Mouse (Mus musculus) midbrain, embryonic 13.5 days (tissue): ENCODE data around the gene Hist1h2bq. TPM values are rescaled to one million over a fixed set of nuclear protein-coding genes. Genes with fewer than 3 reads are reported as not detected.
"Not testable (repeated sequence)": the region's sequence is repeated elsewhere in the genome, so short reads cannot be mapped to it uniquely, and the experiment has no call there.

Source experiments
- ATAC-seq: fragments of 200-750 bp; cut with Nextera tagmentation; 2 replicates; pipeline ENCODE4 v1.8.0; 2017; ENCODE audit warnings: mild to moderate bottlenecking, moderate TSS enrichment, moderate library complexity
- H3K27ac ChIP-seq: fragments of 300-500 bp; sonication (generic); 2 replicates; pipeline ENCODE4 v1.5.1; 2015; ENCODE audit warnings: inconsistent platforms, mild to moderate bottlenecking, moderate library complexity
- H3K27me3 ChIP-seq: fragments of 300-500 bp; sonication (generic); 2 replicates; pipeline ENCODE4 v1.6.1; 2015; ENCODE audit warnings: mild to moderate bottlenecking, inconsistent platforms
- H3K36me3 ChIP-seq: fragments of 300-500 bp; sonication (generic); 2 replicates; pipeline ENCODE4 v1.6.1; 2015; ENCODE audit warnings: mild to moderate bottlenecking, inconsistent platforms
- H3K4me1 ChIP-seq: fragments of 300-500 bp; sonication (generic); replicated peaks from 2 replicates; pipeline ENCODE4 v1.6.1; 2015; ENCODE audit warnings: inconsistent platforms
- H3K4me2 ChIP-seq: fragments of 300-500 bp; sonication (generic); replicated peaks from 2 replicates; pipeline ENCODE4 v1.6.1; 2015; ENCODE audit warnings: moderate library complexity, mild to moderate bottlenecking, inconsistent platforms
- H3K4me3 ChIP-seq: fragments of 300-500 bp; sonication (generic); replicated peaks from 2 replicates; pipeline ENCODE4 v1.5.1; 2015; ENCODE audit warnings: mild to moderate bottlenecking, inconsistent platforms
- H3K9ac ChIP-seq: fragments of 300-500 bp; sonication (generic); replicated peaks from 2 replicates; pipeline ENCODE4 v1.6.1; 2015; ENCODE audit warnings: mild to moderate bottlenecking, inconsistent platforms
- H3K9me3 ChIP-seq: fragments of 300-500 bp; sonication (generic); 2 replicates; pipeline ENCODE4 v1.6.1; 2016; ENCODE audit warnings: mild to moderate bottlenecking, inconsistent platforms
- WGBS: fragments of 180-500 bp; shearing (Covaris S2); methylation state at CpG from one replicate; pipeline ENCODE4 v1.1.7; 2015; 5-methylcytosine and 5-hydroxymethylcytosine counted together
- polyA plus RNA-seq: library from polyadenylated mRNA; unstranded; fragments of >200 nt; fragmentation: Nextera tagmentation; extraction: Ambion mirVana; gene quantifications from 2 replicates; pipeline ENCODE4 v1.2.1, GENCODE M21; 2015

Gene Hist1h2bq
- polyA plus RNA-seq, result 11.1 and 13.1 TPM in 2 replicates

DNA sequence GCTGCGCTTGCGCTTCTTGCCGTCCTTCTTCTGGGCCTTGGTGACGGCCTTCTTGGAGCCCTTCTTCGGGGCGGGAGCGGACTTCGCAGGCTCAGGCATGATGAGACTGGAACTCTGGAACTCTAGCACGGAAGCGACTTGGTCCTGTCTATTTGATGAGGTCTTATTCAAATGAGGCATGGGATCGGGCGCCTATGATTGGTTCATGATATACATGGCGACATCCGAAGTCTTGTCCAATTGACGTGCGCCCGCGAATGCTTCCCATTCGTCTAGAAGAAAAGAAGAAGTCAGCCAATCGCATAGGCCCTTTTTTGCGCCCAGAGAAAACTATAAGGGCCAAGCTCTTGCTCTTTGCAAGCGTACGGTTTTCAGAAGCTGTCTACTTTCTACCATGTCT lies at the start of gene Hist1h2bq, which contains the start of gene Hist1h2ao:
Hist1h2bq (minus strand) TSS at position 125 of the 400 bp plus-strand sequence.
Hist1h2ao (plus strand) TSS at position 393 of the 400 bp plus-strand sequence.
- WGBS, result no CpG with 5 or more reads among the region's 23 CpGs
- H3K9me3 ChIP-seq, result not testable (repeated sequence)

GRCm38 (mm10) chr13:21855698-21856162 lies 45.7 kb upstream of the Hist1h2bq start:
- WGBS, result under 1% methylated on average over 15 of the region's 15 CpGs
- Histone ChIP-seq H3K4me2 (peak overlapping the region; percentile 49), H3K4me3 (peak overlapping the region; percentile 42), H3K36me3 (no peaks in the 10 kb centered on the region), H3K27ac (no peak overlapping the region), H3K27me3 (peaks cover 9% of the 10 kb centered on the region; the same call in 1 of the 2 replicates), H3K4me1 (0 out of 2 replicates have a peak, but pooled peaks cover 5% of the 10 kb centered on the region), H3K9ac (peak overlapping the region; percentile 46), H3K9me3 (no peaks in the 10 kb centered on the region)
- no peak for ATAC-seq

More for the DNA sequence above, at the start of gene Hist1h2bq, which contains the start of gene Hist1h2ao:
- not testable (repeated sequence) for H3K36me3 ChIP-seq, H3K4me1 ChIP-seq, H3K27ac ChIP-seq, H3K4me2 ChIP-seq, H3K4me3 ChIP-seq, H3K27me3 ChIP-seq, H3K9ac ChIP-seq
- ATAC-seq, result peak; percentile 98

DNA sequence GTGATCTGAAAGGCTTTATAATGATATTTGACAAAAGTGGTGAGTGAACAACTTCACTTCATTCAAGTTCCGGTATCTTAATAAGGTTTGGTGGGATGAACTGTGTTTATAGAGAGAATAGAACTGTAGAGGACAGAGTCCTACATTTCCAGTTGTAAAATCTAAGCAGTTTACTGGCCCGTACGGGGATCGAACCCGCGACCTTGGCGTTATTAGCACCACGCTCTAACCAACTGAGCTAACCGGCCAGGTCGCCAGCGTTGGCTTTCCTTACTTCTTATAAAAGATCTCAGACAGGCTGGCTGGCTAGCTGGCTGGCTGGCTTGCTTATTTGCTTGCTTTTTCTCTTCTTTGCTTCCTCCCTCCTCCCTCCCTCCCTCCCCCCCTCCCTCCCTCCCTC lies 45.1 kb upstream of the Hist1h2bq start:
- H3K9me3 ChIP-seq, result no peaks in the 10 kb centered on the region
- no peaks in the 10 kb centered on the region for H3K36me3 ChIP-seq
- ATAC-seq, result 0 out of 2 replicates have a peak, but pooled peaks have one; percentile 30
- H3K4me1 ChIP-seq, result 0 out of 2 replicates have a peak, but pooled peaks cover 5% of the 10 kb centered on the region
- H3K4me2 ChIP-seq, result peak overlapping the region; percentile 49
- H3K9ac ChIP-seq, result no peak overlapping the region
- 2% methylated on average over 11 of the region's 11 CpGs for WGBS
- H3K27ac ChIP-seq, result no peak overlapping the region
- H3K4me3 ChIP-seq, result peak overlapping the region; percentile 42
- peaks cover 9% of the 10 kb centered on the region; the same call in 1 of the 2 replicates for H3K27me3 ChIP-seq

DNA sequence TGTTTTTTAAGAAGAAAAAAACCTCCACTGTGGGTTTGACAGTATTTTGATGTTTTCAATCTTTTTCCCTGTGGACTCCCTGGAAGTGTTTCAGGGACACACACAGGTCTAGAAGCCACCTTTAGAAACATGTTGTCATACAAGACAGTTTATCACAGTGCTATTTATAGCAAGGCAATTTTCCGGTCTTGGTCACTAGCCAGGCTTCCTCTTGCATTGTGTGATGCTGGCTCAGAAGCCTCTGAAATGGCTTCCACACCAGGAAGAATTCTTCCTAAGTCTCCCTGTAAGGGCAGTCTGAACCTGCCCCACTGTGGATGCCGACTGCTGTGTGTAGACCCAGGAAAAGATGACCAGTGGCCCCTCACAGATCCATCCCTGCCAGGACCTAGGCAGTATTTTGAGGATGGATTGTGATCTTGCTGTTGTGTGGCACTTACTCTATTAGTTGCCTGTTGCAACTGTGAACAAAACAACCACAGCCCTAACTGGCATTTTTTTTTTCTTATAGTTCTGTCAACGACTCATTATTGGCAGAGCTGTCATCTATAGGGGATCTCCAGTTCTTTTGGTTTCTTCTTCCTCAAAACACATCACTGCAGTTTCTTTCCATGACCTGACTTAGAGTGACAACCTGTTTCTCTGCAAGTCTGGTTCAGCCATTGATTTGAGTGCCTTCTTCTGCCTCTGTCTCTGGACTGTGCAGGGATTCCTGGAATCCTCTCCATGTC lies 42.4 kb upstream of the Hist1h2bq start:
- Histone ChIP-seq H3K9me3 (no peaks in the 10 kb centered on the region), H3K4me2 (no peak overlapping the region), H3K4me3 (no peak overlapping the region), H3K27ac (no peak overlapping the region), H3K27me3 (0 out of 2 replicates have a peak, but pooled peaks cover 3% of the 10 kb centered on the region), H3K36me3 (no peaks in the 10 kb centered on the region), H3K4me1 (0 out of 2 replicates have a peak, but pooled peaks cover 5% of the 10 kb centered on the region), H3K9ac (no peak overlapping the region)
- 79% methylated on average over 3 of the region's 3 CpGs for WGBS
- no peak for ATAC-seq

DNA sequence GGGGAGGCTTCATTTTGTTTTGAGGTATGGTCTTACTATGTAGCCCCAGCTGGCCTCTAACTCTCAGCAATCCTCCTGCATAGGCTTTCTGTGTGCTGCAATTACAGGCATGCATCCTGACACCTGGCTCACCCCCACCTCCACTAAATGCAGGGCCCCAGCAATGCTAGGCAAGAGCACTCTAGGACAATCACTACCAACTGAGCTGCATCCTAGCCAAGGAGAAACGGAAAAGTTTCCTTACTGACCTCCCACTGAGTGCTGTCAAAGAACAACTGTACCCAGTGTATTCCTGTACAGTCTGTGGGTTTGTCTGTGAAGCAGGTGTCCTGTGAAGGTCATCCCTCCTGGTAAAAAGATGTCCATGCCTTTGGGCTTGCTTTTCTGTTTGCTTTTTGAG lies 40.7 kb upstream of the Hist1h2bq start:
- WGBS, result 38% methylated on average over 1 of the region's 1 CpGs
- H3K9ac ChIP-seq, H3K9me3 ChIP-seq, H3K4me3 ChIP-seq, ATAC-seq, H3K27me3 ChIP-seq, H3K27ac ChIP-seq, H3K36me3 ChIP-seq, H3K4me2 ChIP-seq, H3K4me1 ChIP-seq: not testable (repeated sequence)

GRCm38 (mm10) chr13:21847883-21848282 lies 37.9 kb upstream of the Hist1h2bq start:
- Histone ChIP-seq H3K4me3 (no peak overlapping the region), H3K4me1 (no peaks in the 10 kb centered on the region), H3K27me3 (0 out of 2 replicates have a peak, but pooled peaks cover 3% of the 10 kb centered on the region), H3K36me3 (no peaks in the 10 kb centered on the region), H3K4me2 (no peak overlapping the region), H3K9me3 (no peaks in the 10 kb centered on the region), H3K9ac (no peak overlapping the region), H3K27ac (no peak overlapping the region)
- WGBS, result 20% methylated on average over 8 of the region's 8 CpGs
- no peak for ATAC-seq

DNA sequence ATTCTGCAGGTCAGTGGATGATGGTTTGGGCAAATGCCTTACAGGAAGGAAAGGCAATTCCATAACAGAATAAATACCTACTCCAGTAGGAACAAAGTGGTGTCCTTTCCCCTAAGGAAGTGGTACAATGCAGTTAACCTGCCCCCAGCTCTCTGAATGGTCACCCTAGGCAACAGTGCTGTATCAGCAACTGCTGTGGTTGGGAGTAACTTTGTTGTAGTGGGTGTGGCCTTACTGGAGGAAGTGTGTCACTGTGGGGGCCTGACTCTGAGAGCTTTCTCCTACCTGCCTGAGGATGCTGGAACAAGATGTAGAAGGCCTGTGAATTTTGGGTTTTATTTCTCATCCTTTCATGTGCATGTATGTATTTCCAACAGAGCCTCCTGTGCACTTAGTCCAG lies 36.4 kb upstream of the Hist1h2bq start:
- H3K27ac ChIP-seq, H3K36me3 ChIP-seq, H3K9ac ChIP-seq, H3K27me3 ChIP-seq, H3K4me3 ChIP-seq, H3K4me1 ChIP-seq, H3K4me2 ChIP-seq, H3K9me3 ChIP-seq, ATAC-seq: not testable (repeated sequence)

- not testable (repeated sequence) for H3K27me3 ChIP-seq, H3K9ac ChIP-seq, H3K9me3 ChIP-seq, H3K27ac ChIP-seq, H3K4me1 ChIP-seq, H3K4me2 ChIP-seq, H3K4me3 ChIP-seq, H3K36me3 ChIP-seq
- no CpG with 5 or more reads among the region's 4 CpGs for WGBS
- peak; percentile 82 for ATAC-seq
Measured at GRCm38 (mm10) chr13:21840508-21840907, 30.5 kb upstream of the Hist1h2bq start.

- H3K36me3 ChIP-seq, H3K27me3 ChIP-seq, H3K4me3 ChIP-seq, H3K9me3 ChIP-seq, H3K9ac ChIP-seq, H3K27ac ChIP-seq, H3K4me2 ChIP-seq, H3K4me1 ChIP-seq: not testable (repeated sequence)
- WGBS, result no CpG with 5 or more reads among the region's 24 CpGs
- ATAC-seq, result peak; percentile 97
Measured at GRCm38 (mm10) chr13:21833461-21833860, 23.5 kb upstream of the Hist1h2bq start, which contains the start of the genes Hist1h2ap and Hist1h2br. Gene Hist1h2ap (minus strand): TSS chr13:21833507. Gene Hist1h2br (plus strand): TSS chr13:21833743.

DNA sequence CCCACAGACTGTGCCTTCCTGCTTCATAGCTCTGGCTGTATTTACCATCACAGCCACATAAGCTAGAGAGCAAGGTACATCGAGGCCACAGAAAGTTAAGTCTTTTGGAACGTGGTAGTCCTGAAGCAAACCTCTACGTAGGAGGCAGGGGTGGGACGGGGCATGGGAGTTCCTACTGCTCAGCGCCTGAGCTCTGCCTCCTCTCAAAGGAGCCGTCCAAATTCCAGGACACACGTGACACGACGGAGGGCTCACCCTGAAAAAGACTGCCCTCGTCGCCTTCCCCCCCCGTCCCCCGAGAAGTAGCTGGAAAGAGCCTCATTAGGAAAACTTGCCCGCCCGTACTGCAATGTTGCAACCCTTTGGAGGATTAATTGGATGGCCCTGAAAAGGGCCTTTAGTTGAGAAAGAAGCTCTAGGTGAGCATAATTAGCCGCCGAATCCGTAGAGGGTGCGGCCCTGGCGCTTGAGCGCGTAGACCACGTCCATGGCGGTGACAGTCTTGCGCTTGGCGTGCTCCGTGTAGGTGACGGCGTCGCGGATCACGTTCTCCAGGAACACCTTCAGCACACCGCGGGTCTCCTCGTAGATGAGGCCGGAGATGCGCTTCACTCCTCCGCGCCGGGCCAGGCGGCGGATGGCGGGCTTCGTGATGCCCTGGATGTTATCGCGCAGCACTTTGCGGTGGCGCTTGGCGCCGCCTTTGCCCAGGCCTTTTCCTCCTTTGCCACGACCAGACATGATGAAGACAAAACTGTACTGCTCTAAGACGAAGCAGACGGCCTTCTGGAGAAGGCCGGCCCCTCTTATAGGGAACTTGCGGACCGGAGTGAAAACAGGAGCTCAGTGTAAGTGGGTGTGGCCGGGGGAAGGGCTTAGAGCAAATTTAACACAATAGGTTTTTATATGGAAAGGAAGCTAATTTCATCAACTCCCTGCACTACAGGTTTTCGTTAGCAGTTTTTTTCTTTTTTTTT lies 21.7 kb upstream of the Hist1h2bq start, which contains the start of gene Hist1h4n:
Hist1h4n (minus strand) TSS at position 779 of the 977 bp plus-strand sequence.
- under 1% methylated on average over 26 of the region's 58 CpGs for WGBS
- not testable (repeated sequence) for H3K27me3 ChIP-seq, H3K9ac ChIP-seq, H3K9me3 ChIP-seq, H3K36me3 ChIP-seq, H3K4me1 ChIP-seq
- Histone ChIP-seq H3K4me2 (peak within 1 kb of the TSS; percentile 47), H3K27ac (peak within 1 kb of the TSS; percentile 71), H3K4me3 (peak within 1 kb of the TSS; percentile 23)
- ATAC-seq, result peak; percentile 81

DNA sequence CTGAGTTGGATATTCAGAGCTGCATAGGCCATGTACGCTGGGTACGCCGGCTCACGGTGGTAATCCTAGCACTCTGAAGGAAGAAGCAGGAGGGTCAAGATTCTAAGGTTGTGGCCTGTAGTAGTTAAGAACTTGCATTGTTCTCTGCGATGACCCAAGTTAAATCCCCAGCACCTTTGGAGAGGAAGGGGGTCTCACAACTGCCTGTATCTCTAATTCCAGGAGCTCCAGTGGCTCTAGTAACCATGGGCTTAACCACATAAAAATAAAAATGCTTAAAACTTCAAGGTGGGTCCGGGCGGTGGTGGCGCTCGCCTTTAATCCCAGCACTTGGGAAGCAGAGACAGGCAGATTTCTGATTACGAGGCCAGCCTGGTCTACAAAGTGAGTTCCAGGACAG lies 20.3 kb upstream of the Hist1h2bq start:
- Histone ChIP-seq H3K9me3 (no peaks in the 10 kb centered on the region), H3K9ac (no peak overlapping the region), H3K4me2 (no peak overlapping the region), H3K36me3 (no peaks in the 10 kb centered on the region), H3K27ac (no peak overlapping the region), H3K4me3 (no peak overlapping the region), H3K27me3 (no peaks in the 10 kb centered on the region), H3K4me1 (no peaks in the 10 kb centered on the region)
- no peak for ATAC-seq
- 81% methylated on average over 10 of the region's 10 CpGs for WGBS
